Comparison of ENCODE assay signal across 8 mouse cellular contexts in genomic region chr15:8444890-8445597, GRCm38 (mm10). TPM values are rescaled to one million over a fixed set of nuclear protein-coding genes. Genes with fewer than 3 reads are reported as not detected.
DNase-seq lines count a peak whose midpoint lies in the region; ATAC-seq lines count a peak whose summit lies in the region.

No protein-coding gene starts in this region.

- ATAC-seq in hematopoietic stem cell, adult 5-6 weeks (replicated peaks in 1 of 2; ENCODE audit: insufficient read depth in 1 of 2, low FRiP score in 2 of 2, low TSS enrichment in 1 of 2, low read depth in 1 of 2, poor library complexity in 2 of 2, severe bottlenecking in 2 of 2), result peak; percentile 83

- DNase-seq in Muller cell, postnatal 12 days (ENCODE audit: inconsistent ontology term), result peak; percentile 88
- DNase-seq in cerebellum, adult 8-10 months, result peak; percentile 79
- DNase-seq in forelimb bud, embryonic 11.5 days (ENCODE audit: low read depth, low spot score), result peak; percentile 90
- DNase-seq in layer of hippocampus, adult 9-11 months, result peak; percentile 76
- peak; percentile 90 for DNase-seq in lung, postnatal 10 days
- peak; percentile 59 for DNase-seq in ovary, postnatal 14 days (ENCODE audit: low spot score)
- peak; percentile 78 to 80 for DNase-seq in thymus, postnatal 10 days (ENCODE audit: low spot score in 2 of 2)

RNA-seq across cellular contexts. Expression of gene Nipbl, which starts 0.8 kb away (rescaled TPM):
- 58.9 and 64.7 TPM in 2 replicates for total RNA-seq in hematopoietic stem cell, adult 5-6 weeks (2017)

Comparison
In these comparisons a context has a peak if more than half of its experiments do, and no peak if none do; other contexts are left out.
1. Peak in every context shown above with its lines: DNase-seq and ATAC-seq.